Mouse (Mus musculus) midbrain, postnatal 0 days (tissue): ENCODE measurements around the gene Fbxl16. TPM values are rescaled to one million over a fixed set of nuclear protein-coding genes. Genes with fewer than 3 reads are reported as not detected.

Experiments used
- ATAC-seq: fragments of 200-750 bp; cut with Nextera tagmentation; 2 replicates; pipeline ENCODE4 v1.8.0; 2017; ENCODE audit warnings: moderate number of reproducible peaks, mild to moderate bottlenecking, moderate TSS enrichment, moderate library complexity; ENCODE audit not compliant: low FRiP score
- DNase-seq: peaks from one replicate; pipeline ENCODE4 v3.0.0-alpha.2; 2015; ENCODE audit warnings: low spot score
- H3K27ac ChIP-seq: fragments of 300-500 bp; sonication (generic); 2 replicates; pipeline ENCODE4 v1.5.1; 2014; ENCODE audit warnings: low read depth, mild to moderate bottlenecking, low read length, mixed read lengths
- H3K27me3 ChIP-seq: fragments of 300-500 bp; sonication (generic); 2 replicates; pipeline ENCODE4 v1.6.1; 2014; ENCODE audit warnings: low read length, control low read depth, mixed read lengths; ENCODE audit not compliant: insufficient read depth
- H3K36me3 ChIP-seq: fragments of 300-500 bp; sonication (generic); 2 replicates; pipeline ENCODE4 v1.6.1; 2014; ENCODE audit warnings: low read length, control low read depth, mixed read lengths; ENCODE audit not compliant: insufficient read depth
- H3K4me1 ChIP-seq: fragments of 300-500 bp; sonication (generic); 2 replicates; pipeline ENCODE4 v1.6.1; 2014; ENCODE audit warnings: mild to moderate bottlenecking, control low read depth, antibody characterized with exemption, low read length, mixed read lengths; ENCODE audit not compliant: insufficient read depth
- H3K4me2 ChIP-seq: fragments of 300-500 bp; sonication (generic); 2 replicates; pipeline ENCODE4 v1.6.1; 2014; ENCODE audit warnings: low read depth, mild to moderate bottlenecking, low read length, mixed read lengths; ENCODE audit not compliant: poor library complexity, severe bottlenecking
- H3K4me3 ChIP-seq: fragments of 300-500 bp; sonication (generic); 2 replicates; pipeline ENCODE4 v1.5.1; 2014; ENCODE audit warnings: low read depth, mild to moderate bottlenecking, low read length, moderate library complexity
- H3K9ac ChIP-seq: fragments of 300-500 bp; sonication (generic); replicated peaks from 2 replicates; pipeline ENCODE4 v1.6.1; 2014; ENCODE audit warnings: mild to moderate bottlenecking, low read length, moderate library complexity, mixed read lengths; ENCODE audit not compliant: poor library complexity, severe bottlenecking
- H3K9me3 ChIP-seq: fragments of 300-500 bp; sonication (generic); 2 replicates; pipeline ENCODE4 v1.6.1; 2016; ENCODE audit warnings: low read length, control low read depth
- CTCF ChIP-seq: IDR thresholded peaks from 2 replicates; pipeline ENCODE4 v1.5.1; 2016; ENCODE audit warnings: antibody characterized with exemption, mild to moderate bottlenecking
- WGBS: fragments of 180-500 bp; shearing (Covaris S2); extraction: QIAGEN DNeasy Blood & Tissue Kit; methylation state at CpG from one replicate; pipeline ENCODE4 v1.1.7; 2014; 5-methylcytosine and 5-hydroxymethylcytosine counted together
- polyA plus RNA-seq: library from polyadenylated mRNA; unstranded; fragments of >200 nt; fragmentation: Nextera tagmentation; extraction: Ambion mirVana; gene quantifications from 2 replicates; pipeline ENCODE4 v1.2.1, GENCODE M21; 2015
- total RNA-seq: library from RNA; depleted of rRNA; stranded (reverse); fragments of >200 nt; gene quantifications from 2 replicates; pipeline ENCODE4 v1.2.3, GENCODE M21; 2014

The Fbxl16 gene
- total and polyA plus RNA-seq, 2 experiments from 2014 or later: 51.7 to 154 TPM

DNA sequence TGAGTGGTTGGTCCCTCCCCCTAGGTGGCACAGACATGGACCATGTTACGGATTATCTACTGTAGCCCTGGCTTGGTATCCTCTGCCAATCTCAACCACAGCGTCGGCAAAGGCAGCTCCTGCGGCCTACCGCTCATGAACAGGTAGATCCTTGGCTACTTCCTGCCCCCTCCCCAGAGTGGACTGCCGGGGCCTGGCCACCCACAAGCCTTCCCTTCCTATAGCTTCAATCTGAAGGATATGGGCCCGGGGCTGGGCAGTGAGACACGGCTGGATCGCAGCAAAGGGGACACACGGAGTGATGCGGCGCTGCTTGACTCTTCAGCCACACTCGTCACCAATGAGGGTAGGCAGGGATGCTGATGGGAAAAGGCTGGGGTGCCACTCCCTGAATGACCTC lies 18.1 kb downstream of the Fbxl16 start:
- Histone ChIP-seq H3K4me2 (no peak overlapping the region), H3K27ac (no peak overlapping the region), H3K4me3 (no peak overlapping the region), H3K27me3 (no peaks in the 10 kb centered on the region), H3K9me3 (no peaks in the 10 kb centered on the region), H3K4me1 (peaks cover 29% of the 10 kb centered on the region), H3K9ac (0 out of 2 replicates have a peak overlapping the region, but pooled peaks have one; percentile 19), H3K36me3 (peaks cover 37% of the 10 kb centered on the region)
- TF ChIP-seq CTCF: no peak
- no peak for ATAC-seq
- no peak for DNase-seq
- 95% methylated on average over 13 of the region's 13 CpGs for WGBS

DNA sequence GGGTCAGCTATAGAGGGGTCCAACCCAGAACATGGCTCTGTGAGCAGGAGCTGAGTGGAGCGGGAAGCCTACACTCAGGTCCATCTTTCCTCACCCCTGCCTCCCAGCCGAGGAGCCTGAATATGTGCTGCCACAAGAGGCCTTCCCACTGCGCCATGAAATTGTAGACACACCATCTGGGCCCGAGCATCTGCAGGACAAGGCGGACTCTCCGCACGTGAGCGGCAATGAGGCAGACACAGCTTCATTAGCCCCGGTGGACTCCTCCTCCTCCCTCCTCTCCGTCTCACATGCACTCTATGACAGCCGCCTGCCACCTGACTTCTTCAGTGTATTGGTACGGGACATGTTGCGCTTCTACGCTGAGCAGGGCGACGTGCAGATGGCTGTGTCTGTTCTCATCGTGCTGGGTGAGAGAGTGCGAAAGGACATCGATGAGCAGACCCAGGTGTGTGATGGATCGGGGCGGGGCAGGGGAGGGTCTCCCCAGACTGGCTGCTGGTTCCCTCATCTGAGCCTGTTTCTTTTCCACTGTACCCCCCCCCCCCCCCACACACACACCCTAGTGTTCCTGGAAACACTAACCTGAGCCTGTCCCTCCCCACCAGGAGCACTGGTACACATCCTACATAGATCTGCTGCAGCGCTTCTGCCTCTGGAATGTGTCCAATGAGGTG lies 18.8 kb downstream of the Fbxl16 start:
- Histone ChIP-seq H3K9ac (0 out of 2 replicates have a peak overlapping the region, but pooled peaks have one; percentile 78), H3K4me3 (no peak overlapping the region), H3K27ac (no peak overlapping the region), H3K27me3 (no peaks in the 10 kb centered on the region), H3K4me1 (peaks cover 29% of the 10 kb centered on the region), H3K9me3 (no peaks in the 10 kb centered on the region), H3K4me2 (no peak overlapping the region), H3K36me3 (peaks cover 37% of the 10 kb centered on the region)
- ATAC-seq (no peak), DNase-seq (no peak)
- TF ChIP-seq CTCF: no peak
- WGBS: 94% methylated on average over 22 of the region's 22 CpGs

DNA sequence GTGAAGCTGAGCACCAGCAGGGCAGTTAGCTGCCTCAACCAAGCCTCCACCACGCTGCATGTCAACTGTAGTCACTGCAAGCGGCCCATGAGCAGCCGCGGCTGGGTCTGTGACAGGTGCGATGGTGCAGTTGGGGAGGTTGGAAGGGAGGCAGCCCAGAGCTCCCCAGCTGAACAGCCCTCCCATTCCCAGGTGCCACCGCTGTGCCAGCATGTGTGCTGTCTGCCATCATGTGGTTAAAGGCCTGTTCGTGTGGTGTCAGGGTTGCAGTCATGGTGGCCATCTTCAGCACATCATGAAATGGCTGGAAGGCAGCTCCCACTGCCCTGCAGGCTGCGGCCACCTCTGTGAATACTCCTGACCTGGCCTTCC lies 19.3 kb downstream of the Fbxl16 start:
- 83% methylated on average over 8 of the region's 8 CpGs for WGBS
- no peaks in the 10 kb centered on the region for H3K9me3 ChIP-seq
- TF ChIP-seq CTCF: no peak
- H3K36me3 ChIP-seq: peaks cover 37% of the 10 kb centered on the region
- peak overlapping the region; percentile 72 for H3K4me2 ChIP-seq
- DNase-seq (no peak), ATAC-seq (no peak)
- no peaks in the 10 kb centered on the region for H3K27me3 ChIP-seq
- peaks cover 29% of the 10 kb centered on the region for H3K4me1 ChIP-seq
- peak overlapping the region; percentile 78; the same call in 1 of the 2 replicates for H3K9ac ChIP-seq
- H3K4me3 ChIP-seq: peak overlapping the region; percentile 55
- H3K27ac ChIP-seq: peak overlapping the region; percentile 95

DNA sequence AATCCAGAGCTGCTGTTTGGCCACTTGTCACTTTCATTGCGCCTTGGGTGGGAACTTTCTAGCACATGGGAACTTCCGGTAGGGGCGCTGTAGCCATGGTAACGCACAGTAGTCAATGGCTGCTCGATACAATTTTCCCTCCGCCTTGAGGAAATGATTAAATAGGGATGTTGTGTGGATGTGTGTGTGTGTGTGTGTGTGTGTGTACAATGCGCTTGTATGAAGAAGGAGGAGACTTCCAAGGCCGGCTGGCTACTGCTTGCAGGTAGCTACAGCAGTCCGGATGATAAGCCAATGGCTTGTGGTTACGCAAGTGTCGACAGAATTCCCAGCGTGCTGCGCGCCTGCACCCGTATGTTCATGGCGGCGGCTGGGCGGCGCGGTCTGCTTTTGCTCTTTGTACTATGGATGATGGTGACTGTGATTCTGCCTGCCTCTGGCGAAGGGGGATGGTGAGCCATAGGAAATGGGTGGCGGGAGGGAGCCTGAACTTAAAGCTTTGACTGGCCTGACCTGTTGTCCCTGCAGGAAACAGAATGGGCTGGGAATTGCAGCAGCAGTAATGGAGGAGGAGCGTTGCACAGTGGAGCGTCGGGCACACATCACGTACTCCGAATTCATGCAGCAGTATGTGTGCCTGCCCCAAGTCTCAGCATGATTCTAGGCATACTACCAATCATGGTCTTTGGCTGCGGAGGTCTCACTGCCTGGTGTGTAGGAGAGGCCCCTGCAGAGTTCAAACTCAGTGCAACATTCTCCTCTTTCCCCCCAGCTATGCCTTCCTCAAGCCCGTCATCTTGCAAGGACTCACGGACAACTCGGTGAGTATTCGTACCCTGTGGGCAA lies 20.1 kb downstream of the Fbxl16 start, which contains the start of gene Jmjd8:
Gene Jmjd8 (plus strand): TSS at position 156 of the 846 bp plus-strand sequence.
- peaks cover 37% of the 10 kb centered on the region for H3K36me3 ChIP-seq
- DNase-seq: peak; percentile 95
- peak; percentile 79 for TF ChIP-seq CTCF
- peak within 1 kb of the TSS; percentile 55 for H3K4me3 ChIP-seq
- H3K9me3 ChIP-seq: no peaks in the 10 kb centered on the region
- ATAC-seq: peak; percentile 58
- no peaks in the 10 kb centered on the region for H3K27me3 ChIP-seq
- 1% methylated on average over 32 of the region's 32 CpGs for WGBS
- H3K4me2 ChIP-seq: peak within 1 kb of the TSS; percentile 72
- H3K9ac ChIP-seq: peak within 1 kb of the TSS; percentile 78
- peak within 1 kb of the TSS; percentile 95 for H3K27ac ChIP-seq
- peaks cover 28% of the 10 kb centered on the region for H3K4me1 ChIP-seq

DNA sequence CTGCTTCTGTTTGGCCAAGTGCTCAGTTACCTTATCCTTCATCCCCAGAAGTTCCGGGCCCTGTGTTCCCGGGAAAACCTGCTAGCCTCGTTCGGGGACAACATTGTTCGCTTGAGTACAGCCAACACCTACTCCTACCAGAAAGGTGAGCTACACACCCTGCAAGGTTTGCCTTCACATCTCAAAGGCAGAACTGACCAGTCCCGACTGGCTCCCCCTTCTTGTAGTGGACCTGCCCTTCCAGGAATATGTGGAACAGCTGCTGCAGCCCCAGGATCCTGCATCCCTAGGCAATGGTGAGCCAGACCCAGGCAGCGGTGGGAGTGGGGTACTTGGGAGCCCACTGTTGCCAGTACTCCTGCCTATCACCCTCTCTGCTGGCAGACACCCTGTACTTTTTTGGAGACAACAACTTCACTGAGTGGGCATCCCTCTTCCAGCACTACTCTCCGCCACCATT lies 20.7 kb downstream of the Fbxl16 start:
- H3K4me3 ChIP-seq: peak overlapping the region; percentile 55
- H3K27me3 ChIP-seq: no peaks in the 10 kb centered on the region
- no peak for TF ChIP-seq CTCF
- DNase-seq (no peak), ATAC-seq (no peak)
- H3K36me3 ChIP-seq: peaks cover 37% of the 10 kb centered on the region
- H3K4me1 ChIP-seq: peaks cover 28% of the 10 kb centered on the region
- peak overlapping the region; percentile 78 for H3K9ac ChIP-seq
- H3K9me3 ChIP-seq: no peaks in the 10 kb centered on the region
- WGBS: 47% methylated on average over 8 of the region's 8 CpGs
- H3K27ac ChIP-seq: peak overlapping the region; percentile 95
- H3K4me2 ChIP-seq: peak overlapping the region; percentile 72
